8 mouse cellular contexts compared by ENCODE assay signal in genomic region chr9:31913739-31914591, GRCm38 (mm10). TPM values are rescaled to one million over a fixed set of nuclear protein-coding genes. Genes with fewer than 3 reads are reported as not detected.
DNase-seq lines count a peak whose midpoint lies in the region; ATAC-seq and TF ChIP-seq lines count a peak whose summit lies in the region.

No protein-coding gene starts in this region.

- TF ChIP-seq CTCF in brain, embryonic 14.5 days (IDR thresholded peaks at IDR 0.05; ENCODE audit: borderline replicate concordance, extremely low read depth, insufficient read depth, insufficient read length) = no peak
- no peak for TF ChIP-seq CTCF in heart, postnatal 0 days (IDR thresholded peaks at IDR 0.05; ENCODE audit: low read depth)
- no peak for TF ChIP-seq CTCF in liver, postnatal 0 days (IDR thresholded peaks at IDR 0.05; ENCODE audit: low read depth)

- H3K9ac ChIP-seq in heart, embryonic 12.5 days = no peak overlapping the region
- H3K9ac ChIP-seq in heart, postnatal 0 days (replicated peaks; ENCODE audit: low read depth, low read length) = no peak overlapping the region
- H3K9ac ChIP-seq in liver, postnatal 0 days (replicated peaks) = no peak overlapping the region

- peak overlapping the region; percentile 63 for H3K4me3 ChIP-seq in heart, embryonic 12.5 days
- H3K4me3 ChIP-seq in heart, postnatal 0 days (ENCODE audit: low read depth, low read length) = peak overlapping the region; percentile 54
- peak overlapping the region; percentile 33; the same call in 1 of the 2 replicates for H3K4me3 ChIP-seq in liver, postnatal 0 days (ENCODE audit: low read depth, low read length)

- DNase-seq in heart, postnatal 14 days = no peak
- DNase-seq in brain, embryonic 14.5 days (ENCODE audit: low read depth) = peak; percentile 32
- DNase-seq in heart, postnatal 0 days (ENCODE audit: low spot score) = no peak
- no peak for DNase-seq in liver, postnatal 0 days
- DNase-seq in cerebellum, adult 9-10 months = no peak
- no peak for DNase-seq in left cerebral cortex, adult 11 months (ENCODE audit: low spot score)
- no peak for DNase-seq in cerebellum, adult 11 months

- no peak for ATAC-seq in heart, embryonic 12.5 days (ENCODE audit: insufficient number of reproducible peaks, low FRiP score)
- ATAC-seq in heart, postnatal 0 days (ENCODE audit: insufficient read depth, low read depth) = no peak
- ATAC-seq in liver, postnatal 0 days = no peak

- H3K27me3 ChIP-seq in heart, embryonic 12.5 days (replicated peaks) = peaks cover 86% of the 10 kb centered on the region
- H3K27me3 ChIP-seq in heart, postnatal 0 days (ENCODE audit: control insufficient read depth, insufficient read depth, low read length) = peaks cover 93% of the 10 kb centered on the region
- H3K27me3 ChIP-seq in liver, postnatal 0 days (ENCODE audit: insufficient read depth, low read length) = peaks cover 68% of the 10 kb centered on the region

- 1% methylated on average over 54 of the region's 54 CpGs for WGBS in heart, embryonic 12.5 days
- 1% methylated on average over 54 of the region's 54 CpGs for WGBS in heart, postnatal 0 days
- WGBS in liver, postnatal 0 days (ENCODE audit: insufficient replicate concordance) = 2% methylated on average over 54 of the region's 54 CpGs

- intact Hi-C loops in heart, postnatal 14 days (cut with DNase I) = loop anchor here (10.0 kb wide), 1 partner anchor 229 kb away; no protein-coding TSS in a partner anchor

- TF ChIP-seq POLR2A in brain, embryonic 14.5 days (IDR thresholded peaks at IDR 0.05; ENCODE audit: borderline replicate concordance, extremely low read depth, insufficient read depth, insufficient read length, poor library complexity, severe bottlenecking) = no peak

- H3K9me3 ChIP-seq in heart, embryonic 12.5 days (replicated peaks) = no peaks in the 10 kb centered on the region
- no peaks in the 10 kb centered on the region for H3K9me3 ChIP-seq in heart, postnatal 0 days (replicated peaks; ENCODE audit: control insufficient read depth, low read length)
- no peaks in the 10 kb centered on the region for H3K9me3 ChIP-seq in liver, postnatal 0 days (ENCODE audit: low read length)

- H3K27ac ChIP-seq in heart, embryonic 12.5 days (ENCODE audit: poor library complexity, severe bottlenecking) = no peak overlapping the region
- H3K27ac ChIP-seq in heart, postnatal 0 days (ENCODE audit: low read depth) = no peak overlapping the region
- no peak overlapping the region for H3K27ac ChIP-seq in liver, postnatal 0 days (ENCODE audit: low read depth)

- H3K4me1 ChIP-seq in heart, embryonic 12.5 days (replicated peaks) = peaks cover 20% of the 10 kb centered on the region
- H3K4me1 ChIP-seq in heart, postnatal 0 days (ENCODE audit: control insufficient read depth, insufficient read depth) = peaks cover 9% of the 10 kb centered on the region; the same call in 1 of the 2 replicates
- peaks cover 3% of the 10 kb centered on the region; the same call in 1 of the 2 replicates for H3K4me1 ChIP-seq in liver, postnatal 0 days (ENCODE audit: insufficient read depth)

- H3K4me2 ChIP-seq in heart, embryonic 12.5 days = peak overlapping the region; percentile 98
- H3K4me2 ChIP-seq in heart, postnatal 0 days (ENCODE audit: low read depth, low read length) = peak overlapping the region; percentile 90
- H3K4me2 ChIP-seq in liver, postnatal 0 days (ENCODE audit: low read depth, low read length) = peak overlapping the region; percentile 59

- TF ChIP-seq EP300 in heart, postnatal 0 days (IDR thresholded peaks at IDR 0.05; ENCODE audit: low read depth) = no peak
- TF ChIP-seq EP300 in liver, postnatal 0 days (IDR thresholded peaks at IDR 0.05; ENCODE audit: low read depth) = no peak

- no peaks in the 10 kb centered on the region for H3K36me3 ChIP-seq in heart, embryonic 12.5 days
- no peaks in the 10 kb centered on the region for H3K36me3 ChIP-seq in heart, postnatal 0 days (replicated peaks; ENCODE audit: control insufficient read depth, insufficient read depth, low read length)
- H3K36me3 ChIP-seq in liver, postnatal 0 days (replicated peaks; ENCODE audit: insufficient read depth, low read length) = no peaks in the 10 kb centered on the region

RNA-seq across cellular contexts. Expression of gene Barx2, which starts 0.7 kb away (rescaled TPM):
- not detected in 2 replicates for polyA plus RNA-seq in heart, embryonic 12.5 days (2016; fragmentation: Nextera tagmentation; extraction: Ambion mirVana)
- not detected for total RNA-seq in heart, postnatal 14 days (2021)
- 0.42 and 0.55 TPM in 2 replicates for polyA plus RNA-seq in brain, embryonic 14.5 days (2012; rRNA removed)
- total RNA-seq in heart, postnatal 0 days (2014; rRNA removed; ENCODE audit: low replicate concordance) = 0.66 TPM in 1 of 2 replicates, not detected in the other
- polyA plus RNA-seq in heart, postnatal 0 days (2015; fragmentation: Nextera tagmentation; extraction: Ambion mirVana) = not detected in 2 replicates
- not detected in 2 replicates for polyA plus RNA-seq in liver, postnatal 0 days (2015; fragmentation: Nextera tagmentation; extraction: Ambion mirVana)
